Mouse (Mus musculus) brain, adult 10 weeks (tissue): ENCODE results near the gene Gm14325. TPM values are rescaled to one million over a fixed set of nuclear protein-coding genes. Genes with fewer than 3 reads are reported as not detected.

Experiments used
- polyA plus RNA-seq: library from polyadenylated mRNA; stranded (reverse); fragments of 350-450 nt; fragmentation: Illumina TruSeq; extraction: RNeasy Lipid Tissue Mini Kit (QIAGEN cat#74804); gene quantifications from one replicate; pipeline ENCODE4 v1.2.3, GENCODE M21; 2015; ENCODE audit warnings: low read depth, low replicate concordance

Gm14325 gene
- polyA plus RNA-seq: 93.9 TPM

DNA sequence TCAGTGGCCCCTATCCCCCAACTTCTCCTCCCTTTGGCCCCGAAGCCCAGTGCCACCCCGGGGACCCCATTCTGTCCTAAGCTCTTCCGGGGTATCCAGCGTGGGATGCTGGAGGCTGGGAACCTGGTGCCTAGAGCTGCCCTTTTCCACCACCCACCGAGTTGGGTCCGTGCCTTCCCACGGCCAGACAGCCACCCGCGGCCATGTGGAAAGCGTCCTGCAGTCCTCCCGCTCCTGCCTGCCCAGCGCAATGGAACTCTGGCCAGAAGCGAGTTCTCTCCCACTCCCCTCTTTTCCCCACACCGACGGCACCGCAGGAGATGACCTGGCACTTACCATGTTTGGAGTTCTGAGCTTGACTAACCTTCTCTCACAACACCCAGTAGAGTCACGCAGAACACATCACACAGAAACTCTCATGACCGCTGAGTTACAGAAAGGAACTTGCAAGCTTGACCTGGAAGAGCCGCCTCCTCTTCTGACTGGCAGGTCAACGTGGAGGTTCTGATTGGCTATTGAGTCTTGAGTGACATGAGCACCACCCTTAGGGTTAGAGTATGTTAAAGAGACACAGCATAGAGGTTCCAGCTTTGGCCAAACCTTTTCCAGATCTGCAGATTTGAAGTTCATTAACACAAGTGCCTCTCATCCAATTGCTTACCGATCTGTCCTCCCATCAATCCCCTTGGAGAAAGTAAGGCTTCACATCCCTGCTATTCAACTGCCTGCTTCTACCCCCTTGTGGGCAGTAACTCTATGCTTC is at the start of gene Gm14325:
Gene Gm14325 (minus strand): TSS at position 436 of the 763 bp plus-strand sequence.

Other genes starting within 250 kb of the Gm14325 start
- 22.7 TPM for gene Gm14322, start 81.0 kb downstream of the Gm14325 start, polyA plus RNA-seq
- gene Gm14327, start 56.8 kb upstream of the Gm14325 start, polyA plus RNA-seq: 9.0 TPM
- not detected for gene Zfp972, start 85.3 kb upstream of the Gm14325 start, polyA plus RNA-seq
- gene Gm14326, start 117.0 kb upstream of the Gm14325 start, polyA plus RNA-seq: 65.8 TPM
- 29.6 TPM for gene Zfp971, start 182.9 kb upstream of the Gm14325 start, polyA plus RNA-seq
- gene Zfp931, start 238.1 kb upstream of the Gm14325 start, polyA plus RNA-seq: 40.4 TPM